Mouse (Mus musculus) kidney, postnatal 10 days (tissue): Measurements from ENCODE around the gene Gm9922.
A peak's percentile ranks its signal among the peaks of the same experiment; 100 is the strongest.

Source experiments
- DNase-seq: peaks from one replicate; pipeline ENCODE4 v3.0.0; 2021; ENCODE audit warnings: mixed read lengths

Gm9922 gene

DNA sequence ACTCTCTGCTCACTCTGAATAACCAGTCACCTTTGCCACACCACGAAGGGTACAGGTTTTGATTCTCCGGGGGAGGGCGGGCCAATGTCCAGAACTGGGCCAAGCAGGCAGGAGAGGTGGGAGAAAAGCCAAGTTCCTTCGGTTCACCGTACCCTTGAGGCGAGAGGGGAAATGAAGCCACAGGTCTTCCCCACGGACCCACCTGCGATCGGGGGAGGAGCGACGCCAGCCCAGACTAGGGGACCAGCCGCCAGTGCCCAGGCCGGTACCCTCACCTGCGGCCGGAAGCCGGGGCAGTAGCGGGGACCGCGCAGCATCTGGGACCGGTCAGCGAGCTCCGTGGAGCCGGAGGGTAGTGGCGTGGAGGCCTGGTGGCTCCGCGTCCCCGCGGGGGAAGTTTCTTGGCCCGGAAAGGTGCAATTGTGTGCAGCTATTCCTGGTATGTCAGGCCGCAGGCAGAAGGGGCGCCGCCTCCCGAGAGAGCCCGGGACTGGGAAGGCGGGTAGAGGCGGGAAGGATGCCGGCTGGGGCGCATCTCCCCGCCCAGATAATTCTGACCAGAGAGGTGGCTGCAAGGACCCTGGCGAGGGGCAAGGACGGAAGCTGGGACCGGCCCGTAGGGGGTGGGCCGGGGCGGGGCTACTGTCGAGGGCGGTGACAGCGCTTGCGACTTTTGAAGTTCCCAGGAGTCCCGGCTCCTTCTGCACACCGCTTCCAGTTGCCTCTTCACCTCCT is at the start of gene Gm9922, which contains the start of gene Lmo7:
Gene Gm9922 (minus strand): TSS at position 578 of the 735 bp plus-strand sequence.
Gene Lmo7 (plus strand): TSS at position 721 of the 735 bp plus-strand sequence.
- DNase-seq = peak; percentile 92

DNA sequence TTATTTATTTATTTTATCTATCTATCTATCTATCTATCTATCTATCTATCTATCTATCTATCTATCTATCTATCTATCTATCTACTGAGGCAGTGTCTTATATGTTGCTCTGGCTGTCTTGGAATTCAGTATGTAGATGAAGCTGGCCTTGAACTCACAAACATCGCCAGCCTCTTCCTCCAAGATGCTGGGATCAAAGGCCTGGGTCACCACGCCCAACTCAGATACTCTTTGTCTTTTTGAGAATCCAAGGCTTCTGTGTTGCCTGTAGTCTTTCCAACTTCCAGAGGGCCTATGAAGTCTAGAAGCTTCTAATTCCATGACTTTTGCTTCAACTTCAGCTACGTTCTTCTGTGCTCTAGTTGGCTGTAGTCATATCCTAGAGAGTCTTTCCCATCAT is 48.8 kb upstream of the Gm9922 start:
- no peak for DNase-seq

DNA sequence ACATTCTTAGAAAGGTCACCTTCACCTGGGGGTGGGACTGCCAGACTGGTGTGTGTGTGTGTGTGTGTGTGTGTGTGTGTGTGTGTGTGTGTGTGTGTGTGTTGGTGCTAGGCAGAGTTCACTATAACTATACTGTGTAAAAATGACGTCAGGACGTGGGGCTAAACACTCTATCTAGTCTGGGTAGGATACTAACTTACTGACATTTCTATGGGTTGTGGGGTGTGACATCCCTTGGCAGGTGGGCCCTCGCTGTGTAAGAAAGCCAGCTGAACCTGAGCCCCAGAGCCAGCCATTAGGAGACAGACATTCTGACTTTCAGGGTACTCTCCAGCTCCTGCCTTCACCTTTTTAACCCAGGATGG is 47.5 kb upstream of the Gm9922 start:
- DNase-seq = no peak

DNA sequence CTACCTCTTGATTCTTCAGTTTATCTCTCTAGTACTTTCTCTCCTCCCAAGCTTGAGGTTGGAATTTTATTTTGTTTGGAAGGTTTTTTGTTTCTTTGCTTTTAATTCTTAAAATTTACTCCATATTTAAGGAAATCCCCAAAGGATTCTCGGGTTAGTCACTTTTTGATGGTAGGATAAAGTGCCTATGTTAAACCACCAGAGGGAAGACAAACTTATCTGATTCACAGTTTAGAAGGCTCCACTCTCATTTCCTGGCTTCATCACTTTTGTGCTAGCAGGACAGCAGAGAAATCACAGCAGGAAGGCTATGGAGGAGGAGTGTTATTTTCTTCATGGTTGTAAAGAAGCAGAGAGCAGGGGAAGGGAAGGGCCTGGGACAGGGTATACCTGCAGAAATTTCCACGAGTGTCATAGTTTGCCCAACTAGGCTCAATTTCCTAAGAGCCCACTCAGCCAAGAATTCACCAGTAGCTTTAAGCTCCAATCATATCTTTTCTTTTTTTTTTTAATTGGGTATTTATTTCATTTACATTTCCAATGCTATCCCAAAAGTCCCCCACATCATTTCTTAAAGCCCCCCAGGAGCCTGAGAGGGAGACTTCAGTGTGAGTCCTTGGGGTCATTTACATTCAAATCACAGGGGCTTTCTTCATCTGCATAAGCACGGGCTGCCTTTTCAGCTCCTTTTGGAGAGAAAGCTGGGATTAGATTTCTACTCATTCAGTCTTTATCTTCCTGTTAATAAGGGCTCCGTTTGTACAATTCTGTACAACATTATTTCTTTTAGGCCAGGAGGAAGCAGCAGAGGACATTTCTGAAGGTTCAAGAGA is 46.9 kb upstream of the Gm9922 start:
- no peak for DNase-seq

DNA sequence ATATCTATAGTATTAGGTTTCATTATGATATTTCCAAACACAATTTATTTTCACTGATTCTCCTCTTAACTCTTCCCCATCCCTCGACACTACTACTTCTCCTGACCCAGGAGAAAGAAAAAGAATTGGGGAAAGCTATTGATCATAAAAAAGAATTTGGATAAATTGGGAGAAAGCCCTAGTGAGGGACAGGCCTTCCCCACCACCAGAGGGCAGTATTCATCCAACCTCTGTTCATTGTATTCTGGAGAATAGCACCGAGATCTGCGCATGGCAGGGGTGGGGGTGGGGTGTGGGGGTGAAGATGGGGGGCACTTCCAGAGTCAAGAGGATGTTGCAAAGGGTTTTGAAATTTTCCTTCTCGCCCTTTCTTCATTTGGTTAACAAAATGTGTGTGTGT is 45.0 kb upstream of the Gm9922 start:
- peak; percentile 40 for DNase-seq

DNA sequence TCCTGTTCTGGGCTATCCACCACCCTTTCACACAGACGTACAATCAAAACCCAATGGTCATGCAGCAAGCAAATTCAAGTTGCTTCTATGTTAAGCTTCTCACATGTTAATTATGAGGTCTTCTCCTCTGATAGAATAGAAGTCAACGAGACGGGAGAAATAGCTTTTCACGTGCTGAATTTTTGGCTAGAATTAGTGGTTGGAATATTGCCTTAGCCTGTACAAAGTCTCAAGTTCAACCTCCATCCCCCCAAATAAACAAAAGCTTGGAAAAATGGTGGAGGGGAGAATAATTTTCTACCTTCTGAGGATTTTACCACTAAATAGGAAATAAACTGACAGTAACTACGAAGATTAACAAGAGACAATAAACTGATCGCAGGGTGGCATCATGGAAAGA is 42.1 kb upstream of the Gm9922 start:
- no peak for DNase-seq

DNA sequence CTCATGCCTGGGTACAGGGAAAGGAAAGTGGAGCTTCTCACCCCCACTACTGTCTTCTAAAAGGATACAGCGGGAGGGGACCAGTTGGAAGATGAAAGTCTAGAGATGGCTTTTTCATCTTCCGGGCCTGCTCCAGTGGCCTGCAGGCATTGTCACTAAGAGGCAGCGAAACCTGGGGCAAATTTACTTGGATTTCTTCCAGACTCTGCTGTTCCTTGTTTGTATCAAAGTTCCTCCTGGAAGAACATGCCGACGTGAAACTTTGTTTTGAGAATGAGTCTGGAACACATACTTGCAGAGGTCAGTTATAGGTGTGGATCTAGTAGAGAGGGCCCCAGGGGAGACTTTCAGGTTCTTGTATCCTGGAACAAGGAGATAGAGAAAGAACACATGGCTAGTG is 41.7 kb upstream of the Gm9922 start:
- DNase-seq = no peak

DNA sequence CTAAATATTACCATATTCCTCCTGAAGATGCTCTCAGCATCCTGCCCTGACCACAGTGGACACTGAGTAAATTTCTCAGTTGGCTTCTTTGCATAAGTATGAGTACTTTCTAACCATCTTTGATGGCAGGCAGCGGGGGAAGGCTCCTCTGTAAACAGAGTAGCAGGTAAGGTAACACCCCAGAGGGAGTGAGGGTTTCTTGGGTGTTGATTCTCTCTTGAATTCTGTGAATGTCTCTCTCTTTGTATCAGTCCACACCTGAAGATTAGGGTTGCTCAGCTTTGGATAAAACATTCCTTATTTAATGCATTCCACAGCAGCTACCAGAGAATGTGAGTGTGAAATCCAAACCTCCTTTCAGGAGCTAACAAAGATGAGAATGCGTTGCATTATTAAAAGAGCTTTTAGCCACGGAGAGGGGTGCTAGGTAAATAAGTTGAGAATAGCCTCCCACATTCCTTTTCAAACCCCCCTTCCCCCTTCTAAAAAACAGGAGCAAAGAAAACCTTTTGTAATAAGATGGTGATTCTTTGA is 34.2 kb upstream of the Gm9922 start:
- DNase-seq = no peak

DNA sequence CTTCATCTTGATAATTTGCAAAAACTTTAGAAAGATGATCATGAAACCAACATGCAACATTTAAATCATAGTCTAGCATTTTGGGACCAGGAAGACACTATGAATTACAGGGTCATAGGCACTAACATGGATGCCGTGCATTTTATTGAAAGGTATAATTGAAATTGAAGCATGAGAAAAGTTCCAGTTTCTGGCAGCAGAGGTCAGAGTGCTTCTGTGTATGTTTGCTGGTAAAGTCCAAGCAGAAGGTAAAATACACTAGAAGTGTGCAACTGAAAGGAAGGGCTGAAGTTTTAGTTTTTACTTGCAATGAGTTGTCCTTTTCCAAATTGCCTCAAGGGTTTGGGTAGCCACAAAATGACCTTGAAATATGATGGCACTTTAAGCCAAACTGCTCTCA is 32.7 kb upstream of the Gm9922 start:
- DNase-seq = no peak

DNA sequence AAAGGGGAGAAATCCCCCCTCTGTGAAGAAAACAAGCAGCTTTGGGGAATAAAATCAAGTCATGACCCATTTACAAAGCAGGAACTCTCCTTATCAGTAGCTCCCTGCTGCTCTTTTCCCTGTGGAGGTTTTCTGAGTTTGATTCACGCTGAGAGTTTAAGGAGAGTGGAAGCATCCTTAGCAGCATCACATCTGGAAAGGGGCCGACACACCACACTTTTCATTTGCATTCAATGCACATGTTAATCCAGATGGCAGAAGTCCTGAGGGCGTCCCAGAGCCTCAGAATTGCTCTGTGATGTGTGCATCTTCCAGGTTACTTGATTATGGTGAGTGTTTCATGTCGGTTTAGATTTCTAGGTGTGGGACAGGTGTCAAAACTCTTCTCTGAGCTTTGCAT is 25.8 kb upstream of the Gm9922 start:
- no peak for DNase-seq

DNA sequence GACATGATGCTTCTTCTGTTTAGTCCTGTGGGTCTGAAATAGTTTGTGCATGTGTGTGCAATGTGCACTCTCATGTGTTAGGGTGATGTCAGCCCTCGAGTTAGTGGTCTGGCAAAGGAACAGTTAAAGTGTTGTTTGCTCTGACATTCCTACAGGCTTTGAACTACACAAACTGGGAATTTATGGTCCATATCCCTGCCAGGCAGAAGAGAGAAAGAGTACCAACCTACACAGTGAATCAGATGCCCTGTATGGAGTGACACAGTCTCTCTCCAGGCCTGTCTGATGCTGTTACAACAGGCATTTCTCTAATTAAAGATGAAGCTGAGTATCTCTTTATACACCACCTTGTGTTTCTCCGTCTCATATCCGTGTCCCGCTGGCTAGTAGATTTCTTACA is 21.3 kb upstream of the Gm9922 start:
- DNase-seq = no peak

DNA sequence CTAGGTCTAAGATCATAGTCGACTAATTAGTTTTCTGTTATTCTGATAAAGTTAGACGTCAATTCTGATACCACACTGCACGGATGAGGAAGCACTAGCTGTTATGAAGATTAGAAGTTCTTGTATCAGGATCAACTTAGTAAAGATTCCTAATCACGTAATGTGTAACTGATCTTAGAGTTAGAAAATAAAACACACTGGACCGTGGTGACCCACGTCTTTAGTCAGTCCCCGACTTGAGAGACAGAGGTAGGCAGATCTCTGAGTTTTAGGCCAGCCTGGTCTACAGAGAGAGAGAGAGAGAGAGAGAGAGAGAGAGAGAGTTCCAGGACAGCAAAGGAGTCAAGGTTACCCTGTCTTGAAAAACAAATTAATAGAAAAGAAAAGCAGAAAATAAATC is 18.8 kb upstream of the Gm9922 start:
- no peak for DNase-seq

DNA sequence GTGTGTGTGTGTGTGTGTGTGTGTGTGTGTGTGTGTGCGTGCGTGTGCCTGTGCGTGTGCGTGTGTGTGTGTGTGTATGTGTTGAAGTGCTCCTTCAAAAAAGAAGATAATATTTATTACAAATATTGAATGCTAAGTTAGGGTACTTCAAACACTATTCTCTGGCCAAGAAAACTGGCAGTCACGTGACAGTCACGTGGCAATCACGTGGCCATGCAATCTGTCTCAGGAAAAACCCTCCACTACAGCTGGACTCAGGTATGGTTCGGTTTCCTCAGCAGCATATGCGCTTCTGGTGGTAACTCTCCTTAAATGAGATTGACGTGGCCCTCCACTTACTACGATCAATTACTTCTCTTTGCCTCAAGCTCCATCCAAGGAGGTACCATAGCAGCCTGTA is 18.2 kb upstream of the Gm9922 start:
- DNase-seq = no peak

DNA sequence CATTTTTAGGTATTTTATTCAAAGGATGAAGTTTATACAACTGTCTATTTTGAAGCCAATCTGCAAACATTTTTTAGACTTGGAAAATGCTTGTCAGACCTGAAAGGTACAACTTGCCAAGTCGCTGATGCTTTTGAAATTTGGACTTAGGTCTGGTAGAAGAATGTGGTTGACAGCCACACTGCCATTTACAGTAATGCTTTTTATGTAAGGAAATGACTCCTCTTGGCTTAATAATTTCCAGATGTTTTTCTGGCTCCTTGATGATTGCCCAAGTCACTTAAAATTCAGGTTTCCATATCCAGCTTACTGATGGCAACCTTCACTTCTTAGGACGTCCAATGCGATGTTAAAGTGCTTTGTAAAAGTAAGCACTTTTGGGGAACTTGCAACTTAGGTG is 17.0 kb upstream of the Gm9922 start:
- no peak for DNase-seq

DNA sequence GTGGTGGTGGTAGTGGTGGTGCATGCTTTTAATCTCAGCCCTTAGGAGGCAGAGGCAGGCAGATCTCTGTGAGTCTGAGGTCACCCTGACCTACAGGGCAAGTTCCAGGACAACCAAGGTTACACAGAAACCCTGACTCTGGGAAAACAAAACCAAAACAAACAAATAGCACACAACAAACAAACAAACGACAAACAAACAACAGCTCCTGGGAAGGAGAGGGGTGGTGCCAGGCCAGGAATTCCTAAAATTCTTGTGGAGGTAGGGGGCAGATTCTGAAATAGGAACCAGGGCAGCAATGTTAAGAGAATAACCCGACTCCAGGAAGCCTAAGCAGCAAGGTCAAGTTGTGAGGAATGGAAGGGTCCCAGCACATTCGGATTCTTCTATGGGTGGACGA is 7.9 kb upstream of the Gm9922 start:
- DNase-seq = no peak

DNA sequence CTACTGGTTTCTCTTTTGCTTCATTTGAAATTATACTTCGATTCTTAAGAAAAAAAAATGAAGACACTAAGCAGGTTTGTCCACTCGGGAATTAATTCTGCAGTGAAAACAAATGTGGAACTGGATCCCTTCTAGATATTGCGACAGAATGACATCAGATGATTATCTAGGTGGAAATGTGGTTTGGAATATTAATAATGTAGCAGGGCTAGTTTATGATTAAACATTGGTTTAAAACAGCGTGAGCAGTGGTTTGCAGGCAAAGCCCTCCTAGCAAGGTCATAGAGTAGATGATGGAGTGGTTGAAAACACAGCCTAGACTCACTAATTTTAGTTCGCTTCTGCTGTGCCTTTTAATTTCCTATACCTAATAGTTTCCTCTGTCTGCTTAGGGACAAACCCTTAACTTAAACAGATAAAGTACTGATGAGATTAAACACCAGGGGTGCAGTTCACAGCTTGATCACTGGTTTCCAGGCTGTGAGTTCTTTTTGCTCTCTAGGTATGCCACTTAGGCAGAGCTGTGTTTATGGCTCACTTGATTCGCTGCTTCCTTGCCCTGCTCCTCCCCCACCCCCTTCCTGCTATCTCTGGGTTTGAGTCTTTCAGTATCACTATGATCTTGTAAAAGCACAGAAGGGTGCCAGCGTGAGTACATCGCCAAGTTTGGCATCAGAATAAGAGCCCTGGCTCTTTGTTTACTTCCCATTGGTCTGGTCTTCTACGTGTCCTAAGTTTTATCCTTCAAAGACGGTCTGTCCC is 4.1 kb upstream of the Gm9922 start:
- no peak for DNase-seq

DNA sequence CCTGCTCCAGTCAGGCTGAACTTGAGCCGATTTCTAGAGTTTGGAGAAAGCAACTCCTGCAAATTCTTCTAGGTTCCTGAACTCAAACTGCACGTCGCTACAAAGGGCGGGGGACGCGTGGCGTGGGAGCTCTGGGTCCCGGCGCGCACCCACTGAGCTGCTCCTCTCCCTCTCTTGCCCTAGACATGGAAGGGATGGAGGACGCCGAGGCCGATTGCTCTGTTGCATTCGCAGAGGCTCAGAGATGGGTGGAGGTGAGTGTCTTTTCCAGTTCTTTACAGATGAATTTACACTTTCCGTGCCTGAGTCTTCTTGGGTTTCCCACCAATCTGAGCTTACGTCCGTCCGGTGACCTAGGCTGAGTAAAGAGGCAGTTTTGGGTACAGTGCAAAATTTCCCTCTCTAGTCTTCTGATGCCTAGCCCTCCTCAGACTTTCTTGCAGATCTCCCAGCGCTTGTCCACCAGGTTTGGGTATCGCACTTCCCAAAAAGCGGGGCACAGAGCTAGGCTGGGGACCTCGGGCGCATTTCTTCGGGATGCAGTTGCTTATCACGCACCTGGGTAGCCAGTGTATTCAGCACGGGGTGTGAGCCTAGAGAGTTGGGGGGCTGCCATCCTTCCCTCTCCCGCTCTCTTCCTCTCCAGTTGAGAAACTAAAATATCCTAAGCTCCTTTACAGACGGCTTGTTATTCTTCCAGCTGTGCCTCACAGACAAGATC is 518 bp upstream of the Gm9922 start:
- DNase-seq = no peak

DNA sequence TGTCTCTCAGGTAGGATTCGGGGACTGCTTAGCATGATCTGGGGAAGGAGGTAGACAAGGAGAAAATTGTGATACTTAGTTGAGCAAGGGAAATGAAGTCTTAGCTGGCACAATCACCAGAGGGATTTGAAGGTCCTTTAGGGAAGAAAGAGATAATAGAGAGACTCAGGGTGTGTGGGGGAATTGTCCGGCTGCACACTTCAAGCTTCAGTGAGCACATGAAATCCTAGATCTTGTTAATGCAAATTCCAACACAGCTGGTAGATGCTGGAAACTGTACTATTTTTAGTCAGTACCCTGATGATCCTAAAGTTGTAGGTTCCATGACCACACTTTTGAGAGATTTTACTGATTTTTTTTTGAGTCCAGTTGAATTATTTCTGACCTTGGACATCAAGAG is 15.2 kb downstream of the Gm9922 start:
- DNase-seq = no peak

DNA sequence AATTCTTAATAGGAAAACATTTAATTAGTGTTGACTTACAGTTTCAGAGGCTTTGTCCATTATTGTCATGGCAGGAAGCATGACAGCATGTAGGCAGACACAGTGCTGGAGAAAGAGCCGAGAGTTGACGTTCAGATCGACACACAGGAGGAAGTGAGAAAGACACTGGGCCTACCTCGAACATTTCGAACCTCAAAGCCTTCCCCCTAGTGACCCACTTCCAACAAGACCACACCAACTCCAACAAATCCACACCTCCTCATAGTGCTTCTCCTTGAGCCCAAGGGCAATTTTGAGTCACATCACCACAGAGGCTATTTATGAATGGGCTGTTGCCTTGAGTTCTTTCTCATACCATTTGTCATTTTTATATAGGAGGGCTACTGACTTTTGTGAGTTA is 22.5 kb downstream of the Gm9922 start:
- DNase-seq = no peak

DNA sequence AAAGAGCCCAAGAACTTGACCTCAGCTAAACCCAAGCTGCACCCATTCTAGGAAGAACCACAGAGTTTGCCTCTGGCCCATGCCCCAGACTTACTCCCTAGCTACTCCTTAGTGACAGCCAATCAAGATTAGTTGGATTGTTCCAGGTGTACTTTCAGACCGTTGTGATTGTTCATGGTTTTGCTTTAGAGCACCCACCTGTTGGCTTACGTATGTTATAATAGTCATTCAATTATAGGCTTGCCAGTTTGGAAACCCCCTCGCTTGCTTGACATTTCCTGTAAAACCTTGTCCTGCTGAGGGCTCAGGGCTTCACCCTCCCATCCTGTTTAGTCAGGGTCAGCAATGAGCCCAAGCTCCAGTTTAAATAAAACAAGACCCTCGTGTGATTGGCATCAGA is 25.1 kb downstream of the Gm9922 start:
- no peak for DNase-seq

DNA sequence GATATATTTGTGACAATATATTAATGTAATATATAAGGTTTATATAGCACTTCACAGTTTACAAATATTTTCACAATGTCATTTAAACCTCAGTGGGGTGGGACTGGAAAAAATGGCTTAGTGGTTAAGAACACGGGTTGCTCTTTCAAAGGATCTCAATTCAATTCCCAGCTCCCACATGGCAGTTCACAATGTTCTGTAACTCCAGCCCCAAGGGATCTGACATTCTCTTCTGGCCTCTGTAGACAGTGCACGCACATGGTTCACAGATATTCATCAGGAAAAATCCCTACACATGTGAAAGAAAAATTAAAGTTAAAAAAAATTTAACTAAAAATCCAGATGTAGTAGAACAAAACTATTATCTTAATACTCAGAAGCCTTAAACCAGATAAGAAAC is 41.2 kb downstream of the Gm9922 start:
- DNase-seq = no peak

DNA sequence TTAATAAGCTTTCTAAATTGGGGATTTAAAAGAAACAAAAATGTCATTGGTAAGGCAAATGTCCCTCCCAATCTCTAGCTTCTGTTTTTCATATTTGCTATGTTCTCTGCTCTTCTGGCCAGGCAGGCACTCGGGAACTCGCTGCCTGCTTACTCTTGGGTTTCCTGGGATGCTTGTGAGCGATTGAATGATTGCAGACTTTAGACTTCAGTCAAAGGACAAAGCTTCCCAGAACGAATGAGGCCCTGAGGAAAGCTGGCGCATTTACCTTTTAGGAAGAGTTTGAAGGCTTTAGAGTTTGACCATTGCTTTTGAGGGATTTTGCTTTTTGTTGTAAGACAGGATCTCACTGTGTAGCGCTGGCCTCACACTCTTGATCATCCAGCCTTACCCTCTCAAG is 41.9 kb downstream of the Gm9922 start:
- no peak for DNase-seq
